Mouse (Mus musculus) leukemia stem cell, adult 10-12 weeks (primary cell): Measurements from ENCODE around the gene Rapgef3. TPM values are rescaled to one million over a fixed set of nuclear protein-coding genes. Genes with fewer than 3 reads are reported as not detected.

ENCODE experiments used
- polyA plus RNA-seq: library from polyadenylated mRNA; stranded (reverse); fragments of >175 nt; gene quantifications from 2 replicates; pipeline ENCODE4 v1.2.3, GENCODE M21; 2012; ENCODE audit warnings: low replicate concordance

Gene Rapgef3
- 3.9 and 7.6 TPM in 2 replicates for polyA plus RNA-seq

GRCm38 (mm10) chr15:97767280-97768186 is at the start of gene Rapgef3:
Gene Rapgef3, minus strand, starts transcription at chr15:97767972.

GRCm38 (mm10) chr15:97778311-97779098 is 10.7 kb upstream of the Rapgef3 start, which contains the start of gene Slc48a1:
Gene Slc48a1, plus strand, starts transcription at chr15:97778520.

GRCm38 (mm10) chr15:97731111-97731510 is 36.7 kb downstream of the Rapgef3 start, which contains the start of gene Endou:
Gene Endou, minus strand, starts transcription at chr15:97731339.

GRCm38 (mm10) chr15:97705211-97706050 is 62.3 kb downstream of the Rapgef3 start, which contains the start of gene Rpap3:
Gene Rpap3, minus strand, starts transcription at chr15:97705825.

Other genes with a start within 250 kb of the Rapgef3 start
- gene Rpap3, start 62.1 kb downstream of the Rapgef3 start, polyA plus RNA-seq = 7.0 and 7.3 TPM in 2 replicates
- gene Endou, start 36.6 kb downstream of the Rapgef3 start, polyA plus RNA-seq = 0.65 and 1.7 TPM in 2 replicates
- gene Slc48a1, start 10.5 kb upstream of the Rapgef3 start, polyA plus RNA-seq = 53.5 and 156 TPM in 2 replicates
- gene Hdac7, start 76.5 kb upstream of the Rapgef3 start, polyA plus RNA-seq = 211 and 326 TPM in 2 replicates
- gene Vdr, start 142.7 kb upstream of the Rapgef3 start, polyA plus RNA-seq = 0.05 and 1.0 TPM in 2 replicates
- 5.7 and 17.3 TPM in 2 replicates for gene Tmem106c, start 196.2 kb upstream of the Rapgef3 start, polyA plus RNA-seq
- not detected in 2 replicates for gene Col2a1, start 236.7 kb upstream of the Rapgef3 start, polyA plus RNA-seq